Mouse (Mus musculus): Measurements from ENCODE around the gene Rbm34.
"Not testable (repeated sequence)": the region's sequence is repeated elsewhere in the genome, so short reads cannot be mapped to it uniquely, and the experiment has no call there.

Gene Rbm34

GRCm38 (mm10) chr8:126920845-126921244 lies 50.0 kb downstream of the Rbm34 start:
- in situ Hi-C loops (cut with MboI, MseI): loop anchor here (5.0 kb wide), 1 partner anchor 424 kb away; no protein-coding TSS in a partner anchor

- in situ Hi-C loops (cut with MboI, MseI): loop anchor here (5.0 kb wide), 1 partner anchor 423 kb away; no protein-coding TSS in a partner anchor
Measured at GRCm38 (mm10) chr8:126920386-126920785, 50.5 kb downstream of the Rbm34 start.

GRCm38 (mm10) chr8:126919703-126920102 lies 51.2 kb downstream of the Rbm34 start:
- in situ Hi-C loops (cut with MboI, MseI): loop anchor here (5.0 kb wide), 1 partner anchor 422 kb away; no protein-coding TSS in a partner anchor

GRCm38 (mm10) chr8:126919255-126919654 lies 51.6 kb downstream of the Rbm34 start:
- in situ Hi-C loops (cut with MboI, MseI): no loop called here

GRCm38 (mm10) chr8:126918356-126918755 lies 52.5 kb downstream of the Rbm34 start:
- in situ Hi-C loops (cut with MboI, MseI): no loop called here

- in situ Hi-C loops (cut with MboI, MseI): no loop called here
Measured at GRCm38 (mm10) chr8:126917179-126917905, 53.5 kb downstream of the Rbm34 start.

GRCm38 (mm10) chr8:126916611-126917010 lies 54.3 kb downstream of the Rbm34 start:
- in situ Hi-C loops (cut with MboI, MseI): no loop called here

GRCm38 (mm10) chr8:126914609-126915375 lies 56.1 kb downstream of the Rbm34 start:
- in situ Hi-C loops (cut with MboI, MseI): no loop called here

- in situ Hi-C loops (cut with MboI, MseI): not testable (repeated sequence)
Measured at GRCm38 (mm10) chr8:126914107-126914490, 56.8 kb downstream of the Rbm34 start.

GRCm38 (mm10) chr8:126913241-126914106 lies 57.4 kb downstream of the Rbm34 start:
- in situ Hi-C loops (cut with MboI, MseI): no loop called here

- in situ Hi-C loops (cut with MboI, MseI): no loop called here
Measured at GRCm38 (mm10) chr8:126909371-126909802, 61.5 kb downstream of the Rbm34 start.

GRCm38 (mm10) chr8:126908805-126909204 lies 62.1 kb downstream of the Rbm34 start:
- in situ Hi-C loops (cut with MboI, MseI): no loop called here

- in situ Hi-C loops (cut with MboI, MseI): no loop called here
Measured at GRCm38 (mm10) chr8:126907968-126908367, 62.9 kb downstream of the Rbm34 start.

GRCm38 (mm10) chr8:126907374-126907773 lies 63.5 kb downstream of the Rbm34 start:
- in situ Hi-C loops (cut with MboI, MseI): no loop called here

- in situ Hi-C loops (cut with MboI, MseI): no loop called here
Measured at GRCm38 (mm10) chr8:126905387-126905786, 65.5 kb downstream of the Rbm34 start.

- in situ Hi-C loops (cut with MboI, MseI): no loop called here
Measured at GRCm38 (mm10) chr8:126903927-126904326, 66.9 kb downstream of the Rbm34 start.

GRCm38 (mm10) chr8:126903224-126903895 lies 67.5 kb downstream of the Rbm34 start:
- in situ Hi-C loops (cut with MboI, MseI): no loop called here

GRCm38 (mm10) chr8:126901612-126902011 lies 69.3 kb downstream of the Rbm34 start:
- in situ Hi-C loops (cut with MboI, MseI): no loop called here

- in situ Hi-C loops (cut with MboI, MseI): no loop called here
Measured at GRCm38 (mm10) chr8:126901049-126901448, 69.8 kb downstream of the Rbm34 start.

Data from T-helper 1 cell (primary cell).